Mouse (Mus musculus) erythroblast, embryonic 14.5 days (primary cell): ENCODE data around the gene Morf4l1.

Source experiments
- GATA1 ChIP-seq: IDR thresholded peaks from 2 replicates; pipeline ENCODE4 v1.6.1; 2012; ENCODE audit warnings: low read length, inconsistent platforms, mixed read lengths
- TAL1 ChIP-seq: IDR thresholded peaks from 3 replicates; pipeline ENCODE4 v1.6.1; 2012; ENCODE audit warnings: low read length, inconsistent platforms, mixed read lengths

DNA sequence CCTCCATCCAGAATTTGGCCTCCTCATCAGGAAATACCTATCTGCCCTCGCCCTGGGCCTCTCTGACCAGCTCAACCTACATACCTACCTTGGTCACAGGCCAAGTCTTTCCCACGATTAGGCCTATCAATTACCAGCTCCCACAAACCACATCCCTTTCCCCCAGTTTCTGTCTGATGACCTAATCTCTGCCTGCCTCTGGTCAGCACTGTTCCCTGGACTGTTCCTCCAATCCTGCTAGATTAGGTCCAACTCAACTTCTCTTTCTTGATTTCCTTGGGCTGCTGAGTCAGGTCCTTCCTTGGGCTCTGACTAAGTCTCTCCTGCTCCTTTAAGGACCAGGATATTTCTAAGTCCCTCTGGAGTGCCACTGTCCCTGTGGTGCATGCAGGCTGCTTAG, 47.2 kb downstream of the Morf4l1 start:
- TF ChIP-seq TAL1 (no peak), GATA1 (no peak)
